In genomic region chr2:118116180-118116579, GRCm38 (mm10) we compare ENCODE assay signal across 15 mouse cellular contexts. TPM values are rescaled to one million over a fixed set of nuclear protein-coding genes. Genes with fewer than 3 reads are reported as not detected.
DNase-seq lines count a peak whose midpoint lies in the region; ATAC-seq and TF ChIP-seq lines count a peak whose summit lies in the region.
"Had no signal": no experiment of that assay in that cellular context is flagged by ENCODE, and none has a peak within 500 bp of the region (broad histone marks: within the 10 kb centered on the region; RNA-seq: fewer than 3 reads in every experiment).

No protein-coding gene starts in this region.

- TF ChIP-seq POLR2A in lung, adult 2 months (IDR thresholded peaks at IDR 0.05; ENCODE audit: borderline replicate concordance, extremely low read depth, low read depth, low read length) = no peak

- DNase-seq in forebrain, embryonic 11.5 days (ENCODE audit: low spot score) = no peak
- DNase-seq in lung, adult 2 months = no peak
- DNase-seq in NIH3T3 (ENCODE audit: low read depth) = peak; percentile 63
- DNase-seq in embryo, embryonic 10 days (ENCODE audit: low spot score) = no peak
- no peak for DNase-seq in frontal cortex, adult 2 months (ENCODE audit: extremely low spot score in 1 of 2, low spot score in 1 of 2)
- DNase-seq: cerebellum, adult 11-12 months; thymus, postnatal 36 days had no signal

- no peak overlapping the region for H3K4me2 ChIP-seq in forebrain, embryonic 11.5 days (ENCODE audit: low read depth, low read length, severe bottlenecking)
- no peak overlapping the region for H3K4me2 ChIP-seq in forebrain, embryonic 16.5 days (ENCODE audit: low read length)
- H3K4me2 ChIP-seq in lung, embryonic 16.5 days (ENCODE audit: low read depth, low read length) = peak overlapping the region; percentile 84
- H3K4me2 ChIP-seq in limb, embryonic 15.5 days = peak overlapping the region; percentile 15; the same call in 1 of the 2 replicates
- H3K4me2 ChIP-seq: embryonic facial prominence, embryonic 15.5 days; forebrain, embryonic 15.5 days; heart, embryonic 15.5 days; kidney, embryonic 15.5 days had no signal

- H3K27me3 ChIP-seq in forebrain, embryonic 11.5 days (ENCODE audit: control insufficient read depth, insufficient read depth, low read length) = no peaks in the 10 kb centered on the region
- H3K27me3 ChIP-seq in forebrain, embryonic 16.5 days (replicated peaks; ENCODE audit: control insufficient read depth, insufficient read depth, low read length) = 0 out of 2 replicates have a peak, but pooled peaks cover 5% of the 10 kb centered on the region
- no peaks in the 10 kb centered on the region for H3K27me3 ChIP-seq in lung, embryonic 16.5 days (ENCODE audit: control insufficient read depth, insufficient read depth, low read depth, low read length)
- no peaks in the 10 kb centered on the region for H3K27me3 ChIP-seq in limb, embryonic 15.5 days
- H3K27me3 ChIP-seq: embryonic facial prominence, embryonic 15.5 days; forebrain, embryonic 15.5 days; heart, embryonic 15.5 days had no signal

- H3K27ac ChIP-seq in forebrain, embryonic 11.5 days (ENCODE audit: low read depth, low read length) = 0 out of 2 replicates have a peak overlapping the region, but pooled peaks have one; percentile 18
- H3K27ac ChIP-seq in forebrain, embryonic 16.5 days (ENCODE audit: low read length) = no peak overlapping the region
- H3K27ac ChIP-seq in lung, embryonic 16.5 days (ENCODE audit: low read length) = no peak overlapping the region
- H3K27ac ChIP-seq in limb, embryonic 15.5 days = no peak overlapping the region
- H3K27ac ChIP-seq: embryonic facial prominence, embryonic 15.5 days; forebrain, embryonic 15.5 days; heart, embryonic 15.5 days; kidney, embryonic 15.5 days had no signal

- H3K9me3 ChIP-seq in forebrain, embryonic 11.5 days (ENCODE audit: control insufficient read depth, low read length) = no peaks in the 10 kb centered on the region
- H3K9me3 ChIP-seq in forebrain, embryonic 16.5 days (ENCODE audit: control insufficient read depth, low read length) = no peaks in the 10 kb centered on the region
- H3K9me3 ChIP-seq in lung, embryonic 16.5 days (ENCODE audit: control insufficient read depth, low read length) = no peaks in the 10 kb centered on the region
- H3K9me3 ChIP-seq in limb, embryonic 15.5 days = no peaks in the 10 kb centered on the region
- H3K9me3 ChIP-seq: embryonic facial prominence, embryonic 15.5 days; forebrain, embryonic 15.5 days; heart, embryonic 15.5 days; kidney, embryonic 15.5 days had no signal

- TF ChIP-seq CTCF in lung, adult 2 months (IDR thresholded peaks at IDR 0.05; ENCODE audit: insufficient read depth, low read length) = no peak

- H3K9ac ChIP-seq in forebrain, embryonic 11.5 days (ENCODE audit: low read length) = no peak overlapping the region; the same call in 1 of the 2 replicates
- H3K9ac ChIP-seq in forebrain, embryonic 16.5 days (replicated peaks; ENCODE audit: low read depth, low read length) = no peak overlapping the region
- 0 out of 2 replicates have a peak overlapping the region, but pooled peaks have one; percentile 6 for H3K9ac ChIP-seq in lung, embryonic 16.5 days (ENCODE audit: low read length)
- no peak overlapping the region for H3K9ac ChIP-seq in limb, embryonic 15.5 days
- H3K9ac ChIP-seq: embryonic facial prominence, embryonic 15.5 days; forebrain, embryonic 15.5 days; heart, embryonic 15.5 days; kidney, embryonic 15.5 days had no signal

- no peak overlapping the region for H3K4me3 ChIP-seq in forebrain, embryonic 11.5 days (ENCODE audit: low read depth, low read length)
- H3K4me3 ChIP-seq in forebrain, embryonic 16.5 days (replicated peaks; ENCODE audit: low read length) = no peak overlapping the region
- peak overlapping the region; percentile 59; the same call in 1 of the 2 replicates for H3K4me3 ChIP-seq in lung, embryonic 16.5 days (ENCODE audit: low read length)
- no peak overlapping the region for H3K4me3 ChIP-seq in lung, adult 2 months (replicated peaks; ENCODE audit: extremely low read depth, low read depth, low read length)
- no peak overlapping the region; the same call in 1 of the 2 replicates for H3K4me3 ChIP-seq in limb, embryonic 15.5 days
- H3K4me3 ChIP-seq: embryonic facial prominence, embryonic 15.5 days; forebrain, embryonic 15.5 days; heart, embryonic 15.5 days; kidney, embryonic 15.5 days had no signal

- no peak for ATAC-seq in forebrain, embryonic 11.5 days (replicated peaks; ENCODE audit: low FRiP score)
- ATAC-seq in forebrain, embryonic 16.5 days = no peak
- no peak for ATAC-seq in lung, embryonic 16.5 days (ENCODE audit: low read depth)
- ATAC-seq in limb, embryonic 15.5 days (ENCODE audit: insufficient number of reproducible peaks, low FRiP score, low TSS enrichment, low read depth) = no peak
- ATAC-seq: forebrain, embryonic 15.5 days had no signal

- H3K4me1 ChIP-seq in forebrain, embryonic 11.5 days (replicated peaks; ENCODE audit: control insufficient read depth, insufficient read depth, low read length) = peaks cover 6% of the 10 kb centered on the region; the same call in 1 of the 2 replicates
- peaks cover 16% of the 10 kb centered on the region for H3K4me1 ChIP-seq in forebrain, embryonic 16.5 days (replicated peaks; ENCODE audit: control insufficient read depth, insufficient read depth, low read length)
- H3K4me1 ChIP-seq in lung, embryonic 16.5 days (replicated peaks; ENCODE audit: control insufficient read depth, insufficient read depth, low read length) = peaks cover 21% of the 10 kb centered on the region
- H3K4me1 ChIP-seq in lung, adult 2 months (ENCODE audit: control insufficient read depth, insufficient read depth, low read length) = peaks cover 2% of the 10 kb centered on the region; the same call in 1 of the 2 replicates
- peaks cover 46% of the 10 kb centered on the region for H3K4me1 ChIP-seq in limb, embryonic 15.5 days

- WGBS in forebrain, embryonic 11.5 days = 76% methylated on average over 2 of the region's 2 CpGs
- WGBS in forebrain, embryonic 16.5 days = 61% methylated on average over 2 of the region's 2 CpGs
- 55% methylated on average over 2 of the region's 2 CpGs for WGBS in lung, embryonic 16.5 days
- 65% methylated on average over 2 of the region's 2 CpGs for WGBS in lung, adult 2 months
- 20% methylated on average over 2 of the region's 2 CpGs for WGBS in limb, embryonic 15.5 days

- H3K36me3 ChIP-seq in forebrain, embryonic 11.5 days (ENCODE audit: control insufficient read depth, insufficient read depth, low read length) = peaks cover 2% of the 10 kb centered on the region; the same call in 1 of the 2 replicates
- H3K36me3 ChIP-seq in forebrain, embryonic 16.5 days (ENCODE audit: control insufficient read depth, insufficient read depth) = no peaks in the 10 kb centered on the region; the same call in 1 of the 2 replicates
- H3K36me3 ChIP-seq in lung, embryonic 16.5 days (ENCODE audit: control insufficient read depth, insufficient read depth, low read length) = peaks cover 56% of the 10 kb centered on the region
- peaks cover 58% of the 10 kb centered on the region for H3K36me3 ChIP-seq in limb, embryonic 15.5 days
- H3K36me3 ChIP-seq: forebrain, embryonic 15.5 days; G1E had no signal

RNA-seq across cellular contexts. Expression of gene Thbs1, which starts 4.5 kb away (rescaled TPM):
- 61.2 and 63.4 TPM in 2 replicates for polyA plus RNA-seq in forebrain, embryonic 11.5 days (2014; fragmentation: Nextera tagmentation; extraction: Ambion mirVana)
- polyA plus RNA-seq in forebrain, embryonic 16.5 days (2015; fragmentation: Nextera tagmentation; extraction: Ambion mirVana) = 11.5 and 17.3 TPM in 2 replicates
- polyA plus RNA-seq in lung, embryonic 16.5 days (2015; fragmentation: Nextera tagmentation; extraction: Ambion mirVana) = 160 and 190 TPM in 2 replicates
- 23.3 and 27.1 TPM in 2 replicates for polyA plus RNA-seq in lung, adult 2 months (2012; rRNA removed)
- polyA plus RNA-seq in limb, embryonic 15.5 days (2015; fragmentation: Nextera tagmentation; extraction: Ambion mirVana) = 79.4 and 97.2 TPM in 2 replicates
- 0.71 and 1.1 TPM in 2 replicates for polyA plus RNA-seq in frontal cortex, adult 2 months (2012; rRNA removed)

Comparison
In these comparisons a context has a peak if more than half of its experiments do, and no peak if none do; other contexts are left out.
1. H3K4me2 ChIP-seq: peak in lung, embryonic 16.5 days (single experiment) and limb, embryonic 15.5 days (single experiment); none in forebrain, embryonic 11.5 days (single experiment) and forebrain, embryonic 16.5 days (single experiment).